Mouse (Mus musculus) hindbrain, embryonic 15.5 days (tissue): ENCODE results near the gene Elp5. TPM values are rescaled to one million over a fixed set of nuclear protein-coding genes. Genes with fewer than 3 reads are reported as not detected.

Experiments
- ATAC-seq: fragments of 200-750 bp; cut with Nextera tagmentation; 2 replicates; pipeline ENCODE4 v1.8.0; 2017; ENCODE audit warnings: low read depth, moderate number of reproducible peaks, moderate TSS enrichment; ENCODE audit not compliant: low FRiP score
- H3K27ac ChIP-seq: fragments of 300-500 bp; sonication (generic); replicated peaks from 2 replicates; pipeline ENCODE4 v1.5.1; 2015; ENCODE audit warnings: mild to moderate bottlenecking, inconsistent platforms
- H3K27me3 ChIP-seq: fragments of 300-500 bp; sonication (generic); 2 replicates; pipeline ENCODE4 v1.6.1; 2015; ENCODE audit warnings: control low read depth, inconsistent platforms
- H3K36me3 ChIP-seq: fragments of 300-500 bp; sonication (generic); 2 replicates; pipeline ENCODE4 v1.6.1; 2015; ENCODE audit warnings: control low read depth, inconsistent platforms
- H3K4me1 ChIP-seq: fragments of 300-500 bp; sonication (generic); replicated peaks from 2 replicates; pipeline ENCODE4 v1.6.1; 2015; ENCODE audit warnings: control low read depth, inconsistent platforms
- H3K4me2 ChIP-seq: fragments of 300-500 bp; sonication (generic); 2 replicates; pipeline ENCODE4 v1.6.1; 2015; ENCODE audit warnings: moderate library complexity, mild to moderate bottlenecking, inconsistent platforms
- H3K4me3 ChIP-seq: fragments of 300-500 bp; sonication (generic); 2 replicates; pipeline ENCODE4 v1.5.1; 2015; ENCODE audit warnings: mild to moderate bottlenecking, inconsistent platforms
- H3K9ac ChIP-seq: fragments of 300-500 bp; sonication (generic); 2 replicates; pipeline ENCODE4 v1.6.1; 2015; ENCODE audit warnings: inconsistent platforms
- H3K9me3 ChIP-seq: fragments of 300-500 bp; sonication (generic); 2 replicates; pipeline ENCODE4 v1.6.1; 2016; ENCODE audit warnings: control low read depth, inconsistent platforms
- WGBS: fragments of 180-500 bp; shearing (Covaris S2); methylation state at CpG from one replicate; pipeline ENCODE4 v1.1.7; 2015; 5-methylcytosine and 5-hydroxymethylcytosine counted together
- polyA plus RNA-seq: library from polyadenylated mRNA; unstranded; fragments of >200 nt; fragmentation: Nextera tagmentation; extraction: Ambion mirVana; gene quantifications from 2 replicates; pipeline ENCODE4 v1.2.1, GENCODE M21; 2015

Gene Elp5
- polyA plus RNA-seq, 1 experiment from 2014 or later: 174 TPM

GRCm38 (mm10) chr11:70014051-70014450 lies 31.7 kb upstream of the Elp5 start:
- H3K4me3 ChIP-seq: no peak overlapping the region
- H3K9me3 ChIP-seq: no peaks in the 10 kb centered on the region
- peaks cover 40% of the 10 kb centered on the region for H3K36me3 ChIP-seq
- H3K9ac ChIP-seq: no peak overlapping the region
- no peak for ATAC-seq
- H3K27ac ChIP-seq: no peak overlapping the region
- peaks cover 34% of the 10 kb centered on the region for H3K4me1 ChIP-seq
- no peaks in the 10 kb centered on the region for H3K27me3 ChIP-seq
- WGBS: 72% methylated on average over 5 of the region's 5 CpGs
- peak overlapping the region; percentile 74 for H3K4me2 ChIP-seq

GRCm38 (mm10) chr11:70013408-70013807 lies 31.1 kb upstream of the Elp5 start:
- ATAC-seq: no peak
- Histone ChIP-seq H3K4me3 (no peak overlapping the region), H3K9me3 (no peaks in the 10 kb centered on the region), H3K36me3 (peaks cover 45% of the 10 kb centered on the region), H3K27ac (no peak overlapping the region), H3K4me1 (peaks cover 30% of the 10 kb centered on the region), H3K27me3 (no peaks in the 10 kb centered on the region), H3K4me2 (no peak overlapping the region), H3K9ac (no peak overlapping the region)
- 75% methylated on average over 3 of the region's 3 CpGs for WGBS

- no peaks in the 10 kb centered on the region for H3K27me3 ChIP-seq
- H3K36me3 ChIP-seq: peaks cover 50% of the 10 kb centered on the region
- H3K4me1 ChIP-seq: peaks cover 28% of the 10 kb centered on the region
- no peak for ATAC-seq
- no peak overlapping the region for H3K4me2 ChIP-seq
- no peaks in the 10 kb centered on the region for H3K9me3 ChIP-seq
- H3K4me3 ChIP-seq: no peak overlapping the region
- no peak overlapping the region for H3K9ac ChIP-seq
- 86% methylated on average over 9 of the region's 9 CpGs for WGBS
- H3K27ac ChIP-seq: no peak overlapping the region
These were observed 30.6 kb upstream of the Elp5 start for GRCm38 (mm10) chr11:70012931-70013330.

GRCm38 (mm10) chr11:70010961-70011360 lies 28.6 kb upstream of the Elp5 start:
- Histone ChIP-seq H3K4me1 (peaks cover 17% of the 10 kb centered on the region), H3K27me3 (no peaks in the 10 kb centered on the region), H3K4me2 (no peak overlapping the region), H3K9me3 (no peaks in the 10 kb centered on the region), H3K36me3 (peaks cover 69% of the 10 kb centered on the region), H3K27ac (no peak overlapping the region), H3K4me3 (no peak overlapping the region), H3K9ac (no peak overlapping the region)
- ATAC-seq: no peak
- 77% methylated on average over 10 of the region's 10 CpGs for WGBS

- Histone ChIP-seq H3K36me3 (peaks cover 71% of the 10 kb centered on the region), H3K9me3 (no peaks in the 10 kb centered on the region), H3K9ac (no peak overlapping the region), H3K4me2 (no peak overlapping the region), H3K4me1 (peaks cover 16% of the 10 kb centered on the region), H3K4me3 (no peak overlapping the region), H3K27me3 (no peaks in the 10 kb centered on the region), H3K27ac (no peak overlapping the region)
- 89% methylated on average over 12 of the region's 12 CpGs for WGBS
- no peak for ATAC-seq
These were observed 28.2 kb upstream of the Elp5 start for GRCm38 (mm10) chr11:70010548-70010947.

GRCm38 (mm10) chr11:70010033-70010432 lies 27.7 kb upstream of the Elp5 start:
- Histone ChIP-seq H3K4me3 (no peak overlapping the region), H3K9ac (no peak overlapping the region), H3K4me2 (no peak overlapping the region), H3K4me1 (peaks cover 13% of the 10 kb centered on the region), H3K27ac (no peak overlapping the region), H3K9me3 (no peaks in the 10 kb centered on the region), H3K36me3 (peaks cover 75% of the 10 kb centered on the region), H3K27me3 (no peaks in the 10 kb centered on the region)
- 85% methylated on average over 6 of the region's 6 CpGs for WGBS
- ATAC-seq: no peak

- Histone ChIP-seq H3K4me3 (no peak overlapping the region), H3K9me3 (no peaks in the 10 kb centered on the region), H3K9ac (no peak overlapping the region), H3K27me3 (no peaks in the 10 kb centered on the region), H3K4me2 (no peak overlapping the region), H3K27ac (no peak overlapping the region), H3K4me1 (peaks cover 33% of the 10 kb centered on the region), H3K36me3 (peaks cover 50% of the 10 kb centered on the region)
- no peak for ATAC-seq
- whole genome bisulfite sequencing: 51% methylated on average over 5 of the region's 5 CpGs
These were observed 23.2 kb upstream of the Elp5 start for GRCm38 (mm10) chr11:70005521-70005920.

- H3K36me3 ChIP-seq: peaks cover 43% of the 10 kb centered on the region
- no peak overlapping the region for H3K27ac ChIP-seq
- no peak for ATAC-seq
- H3K4me2 ChIP-seq: peak overlapping the region; percentile 86
- H3K4me3 ChIP-seq: peak overlapping the region; percentile 75
- H3K9ac ChIP-seq: peak overlapping the region; percentile 13; the same call in 1 of the 2 replicates
- WGBS: 94% methylated on average over 2 of the region's 2 CpGs
- H3K4me1 ChIP-seq: peaks cover 53% of the 10 kb centered on the region
- no peaks in the 10 kb centered on the region for H3K9me3 ChIP-seq
- H3K27me3 ChIP-seq: no peaks in the 10 kb centered on the region
These were observed 20.2 kb upstream of the Elp5 start for GRCm38 (mm10) chr11:70002471-70002870.

GRCm38 (mm10) chr11:70001865-70002264 lies 19.5 kb upstream of the Elp5 start:
- peak overlapping the region; percentile 86 for H3K4me2 ChIP-seq
- H3K27me3 ChIP-seq: no peaks in the 10 kb centered on the region
- H3K9ac ChIP-seq: peak overlapping the region; percentile 74
- ATAC-seq: no peak
- H3K9me3 ChIP-seq: no peaks in the 10 kb centered on the region
- H3K4me3 ChIP-seq: peak overlapping the region; percentile 75
- H3K36me3 ChIP-seq: peaks cover 37% of the 10 kb centered on the region
- 0 out of 2 replicates have a peak overlapping the region, but pooled peaks have one; percentile 98 for H3K27ac ChIP-seq
- H3K4me1 ChIP-seq: peaks cover 57% of the 10 kb centered on the region

- peak overlapping the region; percentile 75 for H3K4me3 ChIP-seq
- H3K4me1 ChIP-seq: peaks cover 57% of the 10 kb centered on the region
- H3K9ac ChIP-seq: peak overlapping the region; percentile 74
- peak overlapping the region; percentile 86 for H3K4me2 ChIP-seq
- no peak for ATAC-seq
- WGBS: 8% methylated on average over 8 of the region's 8 CpGs
- no peaks in the 10 kb centered on the region for H3K9me3 ChIP-seq
- H3K27ac ChIP-seq: peak overlapping the region; percentile 98
- H3K27me3 ChIP-seq: no peaks in the 10 kb centered on the region
- peaks cover 30% of the 10 kb centered on the region for H3K36me3 ChIP-seq
These were observed 18.8 kb upstream of the Elp5 start for GRCm38 (mm10) chr11:70001159-70001558.

GRCm38 (mm10) chr11:70000396-70000898 lies 18.1 kb upstream of the Elp5 start, which contains the start of gene Dvl2:
Dvl2 (plus strand) TSS chr11:70000595.
- peaks cover 57% of the 10 kb centered on the region for H3K4me1 ChIP-seq
- peak; percentile 76 for ATAC-seq
- peak within 1 kb of the TSS; percentile 98 for H3K27ac ChIP-seq

GRCm38 (mm10) chr11:69999666-70000065 lies 17.3 kb upstream of the Elp5 start:
- Histone ChIP-seq H3K27me3 (no peaks in the 10 kb centered on the region), H3K4me2 (peak overlapping the region; percentile 86), H3K9me3 (no peaks in the 10 kb centered on the region), H3K36me3 (peaks cover 21% of the 10 kb centered on the region), H3K9ac (no peak overlapping the region), H3K4me3 (no peak overlapping the region), H3K4me1 (peaks cover 59% of the 10 kb centered on the region), H3K27ac (peak overlapping the region; percentile 98)
- ATAC-seq: no peak
- 88% methylated on average over 8 of the region's 8 CpGs for WGBS

More at GRCm38 (mm10) chr11:70000396-70000898, 18.1 kb upstream of the Elp5 start, which contains the start of gene Dvl2:
- H3K9me3 ChIP-seq: no peaks in the 10 kb centered on the region
- H3K36me3 ChIP-seq: peaks cover 26% of the 10 kb centered on the region
- H3K9ac ChIP-seq: peak within 1 kb of the TSS; percentile 74
- WGBS: under 1% methylated on average over 47 of the region's 48 CpGs
- peak within 1 kb of the TSS; percentile 86 for H3K4me2 ChIP-seq
- H3K4me3 ChIP-seq: peak within 1 kb of the TSS; percentile 75
- H3K27me3 ChIP-seq: no peaks in the 10 kb centered on the region
